Mouse (Mus musculus) C2C12 (cell line): Measurements from ENCODE around the gene Zcchc18. TPM values are rescaled to one million over a fixed set of nuclear protein-coding genes. Genes with fewer than 3 reads are reported as not detected.

ENCODE experiments used
- H3K27me3 ChIP-seq: one replicate; pipeline ENCODE4 v1.6.1; 2011; ENCODE audit not compliant: control insufficient read depth, insufficient read depth, insufficient read length
- H3K36me3 ChIP-seq: one replicate; pipeline ENCODE4 v1.6.1; 2011; ENCODE audit not compliant: control insufficient read depth, insufficient read depth
- H3K4me3 ChIP-seq: one replicate; pipeline ENCODE4 v1.5.1; 2011; ENCODE audit warnings: mild to moderate bottlenecking, control low read depth; ENCODE audit not compliant: poor library complexity, insufficient read depth, severe bottlenecking
- H3K79me2 ChIP-seq: one replicate; pipeline ENCODE4 v1.6.1; 2011; ENCODE audit not compliant: control insufficient read depth, insufficient read depth
- H3K79me3 ChIP-seq: one replicate; pipeline ENCODE4 v1.6.1; 2011; ENCODE audit warnings: low read depth, control low read depth
- H3ac ChIP-seq: one replicate; pipeline ENCODE3; 2011; ENCODE audit warnings: low read depth; ENCODE audit not compliant: control insufficient read depth, insufficient read length
- CEBPB ChIP-seq: IDR thresholded peaks from one replicate; pipeline ENCODE4 v1.6.1; 2011; ENCODE audit warnings: low read depth, mild to moderate bottlenecking, control low read depth, moderate library complexity
- CTCF ChIP-seq: IDR thresholded peaks from one replicate; pipeline ENCODE4 v1.5.1; 2011; ENCODE audit not compliant: control insufficient read depth, insufficient read depth, insufficient read length
- FOSL1 ChIP-seq: IDR thresholded peaks from one replicate; pipeline ENCODE4 v1.8.0; 2011; ENCODE audit warnings: mild to moderate bottlenecking, low read length; ENCODE audit not compliant: poor library complexity, insufficient read depth, severe bottlenecking
- MAX ChIP-seq: IDR thresholded peaks from one replicate; pipeline ENCODE4 v1.6.1; 2011; ENCODE audit warnings: mild to moderate bottlenecking, control low read depth
- MYOD1 ChIP-seq: IDR thresholded peaks from one replicate; pipeline ENCODE4 v1.6.1; 2011; ENCODE audit warnings: low read depth; ENCODE audit not compliant: control insufficient read depth, insufficient read length
- MYOG ChIP-seq: IDR thresholded peaks from one replicate; pipeline ENCODE4 v1.6.1; 2011; ENCODE audit not compliant: control insufficient read depth, insufficient read length; ENCODE audit errors: extremely low read depth
- USF1 ChIP-seq: IDR thresholded peaks from one replicate; pipeline ENCODE4 v1.6.1; 2011; ENCODE audit warnings: low read depth, mild to moderate bottlenecking, control low read depth, moderate library complexity
- polyA plus RNA-seq: library from polyadenylated mRNA; unstranded; fragments of >200 nt; fragmentation: generic; extraction: Trizol; gene quantifications from one replicate; pipeline ENCODE4 v1.2.1, GENCODE M21; 2012; ENCODE audit warnings: missing spikeins

Gene Zcchc18
- polyA plus RNA-seq, 1 experiment, result 0.04 TPM

GRCm38 (mm10) chrX:137037470-137037999 is 44.6 kb downstream of the Zcchc18 start:
- no peaks in the 10 kb centered on the region for H3K36me3 ChIP-seq
- H3ac ChIP-seq, result no peak overlapping the region
- H3K27me3 ChIP-seq, result no peaks in the 10 kb centered on the region
- H3K79me2 ChIP-seq, result peaks cover 18% of the 10 kb centered on the region
- H3K79me3 ChIP-seq, result peaks cover 11% of the 10 kb centered on the region
- peak overlapping the region; percentile 44 for H3K4me3 ChIP-seq
- no peak for TF ChIP-seq CTCF
- TF ChIP-seq USF1, result no peak
- TF ChIP-seq CEBPB, result no peak
- TF ChIP-seq MAX, result no peak
- TF ChIP-seq MYOG, result no peak
- TF ChIP-seq MYOD1, result no peak
- no peak for TF ChIP-seq FOSL1

- Histone ChIP-seq H3K27me3 (no peaks in the 10 kb centered on the region), H3K79me3 (peaks cover 11% of the 10 kb centered on the region), H3ac (peak within 1 kb of the TSS; percentile 91), H3K79me2 (peaks cover 18% of the 10 kb centered on the region), H3K4me3 (peak within 1 kb of the TSS; percentile 44), H3K36me3 (no peaks in the 10 kb centered on the region)
- TF ChIP-seq CEBPB, result no peak
- no peak for TF ChIP-seq MYOD1
- TF ChIP-seq CTCF, result no peak
- no peak for TF ChIP-seq FOSL1
- peak; percentile 7 for TF ChIP-seq MAX
- TF ChIP-seq USF1, result no peak
- TF ChIP-seq MYOG, result no peak
Observed at GRCm38 (mm10) chrX:137038000-137038483, 45.1 kb downstream of the Zcchc18 start, which contains the start of gene Slc25a53. Slc25a53 (minus strand) TSS chrX:137038302.

GRCm38 (mm10) chrX:137038502-137038901 is 45.5 kb downstream of the Zcchc18 start:
- no peaks in the 10 kb centered on the region for H3K27me3 ChIP-seq
- H3K4me3 ChIP-seq, result peak overlapping the region; percentile 44
- H3K36me3 ChIP-seq, result no peaks in the 10 kb centered on the region
- TF ChIP-seq MYOD1 (no peak), CEBPB (no peak), MAX (no peak)
- H3K79me3 ChIP-seq, result peaks cover 11% of the 10 kb centered on the region
- peaks cover 18% of the 10 kb centered on the region for H3K79me2 ChIP-seq
- H3ac ChIP-seq, result peak overlapping the region; percentile 91

Other genes with a start within 250 kb of the Zcchc18 start
- gene Morf4l2, start 249.5 kb upstream of the Zcchc18 start, polyA plus RNA-seq, result 225 TPM
- not detected for gene Glra4, start 213.0 kb upstream of the Zcchc18 start, polyA plus RNA-seq
- gene Plp1, start 170.5 kb upstream of the Zcchc18 start, polyA plus RNA-seq, result 0.04 TPM
- not detected for gene Rab9b, start 124.4 kb upstream of the Zcchc18 start, polyA plus RNA-seq
- not detected for gene H2bfm, start 65.8 kb upstream of the Zcchc18 start, polyA plus RNA-seq
- gene Tmsb15b2, start 17.7 kb upstream of the Zcchc18 start, polyA plus RNA-seq, result not detected
- gene Tmsb15l, start 16.3 kb upstream of the Zcchc18 start, polyA plus RNA-seq, result 0.07 TPM
- not detected for gene Tmsb15b1, start 16.3 kb upstream of the Zcchc18 start, polyA plus RNA-seq
- 1.6 TPM for gene Slc25a53, start 45.1 kb downstream of the Zcchc18 start, polyA plus RNA-seq
- gene Fam199x, start 56.4 kb downstream of the Zcchc18 start, polyA plus RNA-seq, result 0.97 TPM
- gene Esx1, start 128.9 kb downstream of the Zcchc18 start, polyA plus RNA-seq, result 0.15 TPM